Mouse (Mus musculus): ENCODE measurements at regions not wholly inside any gene's neighbourhood (a gene's known extent, or its start where the extent isn't known, plus 50 kb on each side); places are given as distances from the start of the nearest gene placed in this dataset.

DNA sequence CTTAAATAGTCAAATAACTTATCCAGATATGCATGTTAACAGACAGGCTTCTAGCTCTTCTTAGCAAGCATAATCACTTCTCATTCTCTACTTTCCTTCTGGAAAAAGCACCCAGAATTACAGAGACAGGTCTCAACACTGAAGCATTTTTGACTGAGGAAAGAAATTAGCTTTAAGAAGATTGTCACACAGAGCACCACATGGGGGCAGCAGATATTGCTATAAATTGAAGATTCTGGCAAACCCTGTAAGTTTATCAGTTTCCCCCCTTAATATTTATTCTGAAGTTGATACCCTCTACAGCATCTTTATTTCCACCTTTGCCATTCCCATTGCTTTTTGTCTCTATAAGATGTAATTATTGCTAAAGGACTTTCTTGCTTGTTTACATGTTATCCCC is 83.4 kb upstream of the Lrrc4c start:
- peak; percentile 9 for DNase-seq (ENCODE audit: low read depth, low spot score)

DNA sequence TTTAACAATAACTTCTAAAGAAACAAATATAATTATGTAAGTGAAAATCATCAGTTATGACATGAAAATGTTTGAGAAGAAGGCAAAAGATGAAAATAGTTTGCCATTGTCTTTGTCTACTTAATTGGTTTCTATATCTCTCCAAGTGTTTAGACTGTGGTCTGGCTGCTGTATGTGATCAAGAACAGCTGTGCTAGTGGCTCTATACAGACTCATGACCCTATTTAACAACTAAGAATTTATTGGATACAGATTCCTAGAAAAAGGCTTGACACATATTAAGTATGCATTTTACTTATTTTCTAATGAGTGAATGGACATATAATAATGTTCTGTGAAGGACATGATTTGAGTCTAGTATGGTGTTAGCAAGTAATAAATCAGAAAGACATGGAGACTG is 78.7 kb upstream of the Lrrc4c start:
- DNase-seq (ENCODE audit: low read depth, low spot score), result no peak

DNA sequence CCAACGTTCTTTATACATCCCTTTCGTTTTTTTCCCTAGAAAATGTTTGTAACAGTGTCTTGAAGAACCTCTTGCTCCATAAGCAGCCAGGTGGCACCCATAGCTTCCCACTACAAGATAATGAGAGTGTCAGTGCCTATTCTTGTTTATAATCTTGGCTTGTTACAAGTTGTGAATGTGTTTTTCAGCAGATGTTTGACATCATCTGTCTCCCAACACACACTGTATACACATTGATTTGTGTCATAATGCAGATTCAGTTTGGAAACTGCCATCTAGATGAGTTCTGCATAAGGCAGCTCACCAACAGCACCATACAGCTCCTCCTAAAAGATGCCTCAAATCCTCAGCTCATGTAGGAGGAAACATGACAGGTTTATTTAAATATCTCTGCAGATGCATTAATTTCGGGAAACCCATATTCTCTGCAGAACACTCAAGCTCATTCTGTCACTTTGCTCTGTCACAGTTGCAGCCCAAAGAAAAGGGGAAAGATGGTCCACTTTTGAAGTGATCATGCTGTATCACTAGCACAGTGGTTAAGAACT is 77.4 kb upstream of the Lrrc4c start:
- peak; percentile 48 for DNase-seq (ENCODE audit: low read depth, low spot score)

DNA sequence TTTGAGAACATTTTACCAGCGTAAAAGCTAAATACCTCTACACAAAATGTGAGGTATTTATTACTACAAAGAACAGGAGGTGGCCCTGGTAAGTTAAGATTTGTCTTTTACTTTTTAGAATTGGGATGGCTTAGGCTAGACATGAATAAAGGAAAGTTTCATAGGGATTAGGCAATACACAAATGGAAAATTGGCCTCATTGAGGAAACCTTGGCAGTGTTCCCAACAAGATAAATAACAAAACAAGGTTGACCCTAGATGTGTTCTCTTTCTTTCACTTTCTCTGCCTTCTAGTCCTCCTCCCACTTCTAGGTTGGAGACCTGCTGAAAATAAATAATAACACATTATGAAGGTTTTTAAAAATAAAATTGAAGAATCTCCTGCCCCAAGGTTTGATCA is 64.3 kb upstream of the Lrrc4c start:
- no peak for DNase-seq (ENCODE audit: low read depth, low spot score)

DNA sequence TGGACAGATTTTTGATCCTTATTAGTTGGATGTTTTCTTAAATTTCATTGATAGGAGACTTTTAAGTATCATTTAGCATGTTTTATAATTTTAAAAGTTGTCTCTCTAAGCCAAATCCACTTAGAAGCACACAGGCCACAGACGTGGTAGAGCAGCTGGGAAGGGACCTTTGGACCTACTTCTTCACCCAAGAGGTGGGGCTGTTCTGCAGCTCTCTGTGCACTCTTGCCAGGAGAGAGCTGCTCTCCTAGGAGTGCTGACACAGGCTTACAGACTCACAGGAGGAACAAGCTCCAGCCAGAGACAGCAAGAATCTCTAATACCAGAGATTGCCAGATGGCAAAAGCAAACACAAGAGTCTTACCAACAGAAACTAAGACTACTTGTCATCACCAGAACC is 61.5 kb upstream of the Lrrc4c start:
- no peak for DNase-seq (ENCODE audit: low read depth, low spot score)

Data from telencephalon, adult 2 months (tissue).